Mouse (Mus musculus) limb, embryonic 12.5 days (tissue): ENCODE results near the gene Sept6. TPM values are rescaled to one million over a fixed set of nuclear protein-coding genes. Genes with fewer than 3 reads are reported as not detected.

ENCODE experiments used
- ATAC-seq: fragments of 200-750 bp; cut with Nextera tagmentation; 2 replicates; pipeline ENCODE4 v1.8.0; 2017; ENCODE audit warnings: low read depth, moderate TSS enrichment; ENCODE audit not compliant: insufficient number of reproducible peaks, insufficient read depth, low FRiP score, low TSS enrichment
- H3K27ac ChIP-seq: fragments of 300-500 bp; sonication (generic); 2 replicates; pipeline ENCODE4 v1.5.1; 2016; ENCODE audit warnings: mild to moderate bottlenecking, moderate library complexity
- H3K27me3 ChIP-seq: fragments of 300-500 bp; sonication (generic); 2 replicates; pipeline ENCODE4 v1.6.1; 2016; ENCODE audit warnings: mild to moderate bottlenecking, moderate library complexity
- H3K36me3 ChIP-seq: fragments of 300-500 bp; sonication (generic); 2 replicates; pipeline ENCODE4 v1.6.1; 2016; ENCODE audit warnings: mild to moderate bottlenecking, moderate library complexity
- H3K4me1 ChIP-seq: fragments of 300-500 bp; sonication (generic); replicated peaks from 2 replicates; pipeline ENCODE4 v1.6.1; 2016
- H3K4me2 ChIP-seq: fragments of 300-500 bp; sonication (generic); 2 replicates; pipeline ENCODE4 v1.6.1; 2016; ENCODE audit warnings: mild to moderate bottlenecking, moderate library complexity
- H3K4me3 ChIP-seq: fragments of 300-500 bp; sonication (generic); replicated peaks from 2 replicates; pipeline ENCODE4 v1.5.1; 2016; ENCODE audit warnings: mild to moderate bottlenecking
- H3K9ac ChIP-seq: fragments of 300-500 bp; sonication (generic); replicated peaks from 2 replicates; pipeline ENCODE4 v1.6.1; 2016; ENCODE audit warnings: mild to moderate bottlenecking, moderate library complexity
- H3K9me3 ChIP-seq: fragments of 300-500 bp; sonication (generic); 2 replicates; pipeline ENCODE4 v1.6.1; 2016; ENCODE audit warnings: mild to moderate bottlenecking, moderate library complexity
- WGBS: fragments of 180-500 bp; shearing (Covaris S2); methylation state at CpG from one replicate; pipeline ENCODE4 v1.1.7; 2016; 5-methylcytosine and 5-hydroxymethylcytosine counted together
- polyA plus RNA-seq: library from polyadenylated mRNA; unstranded; fragments of >200 nt; fragmentation: Nextera tagmentation; extraction: Ambion mirVana; gene quantifications from 2 replicates; pipeline ENCODE4 v1.2.1, GENCODE M21; 2016

The Sept6 gene
- polyA plus RNA-seq, 1 experiment from 2014 or later = 82.7 TPM

DNA sequence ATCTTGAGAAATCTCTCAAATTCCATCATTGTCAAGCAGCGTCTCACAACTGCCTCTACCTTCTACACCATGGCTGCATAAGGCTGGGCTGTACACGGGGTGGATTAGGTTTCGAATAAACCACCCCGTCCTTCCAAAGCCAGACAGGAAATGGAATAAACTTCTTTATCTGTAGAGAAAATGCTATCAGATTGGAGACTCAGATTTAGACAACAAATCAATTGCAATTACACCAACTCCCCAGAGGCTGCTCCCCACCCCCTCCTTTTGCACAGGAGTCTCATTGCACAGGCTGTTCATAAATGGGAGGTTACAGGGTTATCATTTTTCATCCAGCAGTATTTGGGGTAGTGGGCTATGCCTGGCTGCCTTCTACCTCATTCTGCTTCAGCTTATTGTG, 3.7 kb downstream of the Sept6 start:
- Histone ChIP-seq H3K36me3 (no peaks in the 10 kb centered on the region), H3K9me3 (no peaks in the 10 kb centered on the region), H3K27me3 (no peaks in the 10 kb centered on the region), H3K4me2 (peak overlapping the region; percentile 63), H3K4me3 (peak overlapping the region; percentile 61), H3K9ac (no peak overlapping the region), H3K4me1 (peaks cover 35% of the 10 kb centered on the region), H3K27ac (no peak overlapping the region)
- ATAC-seq = no peak
- WGBS = 71% methylated on average over 4 of the region's 4 CpGs

DNA sequence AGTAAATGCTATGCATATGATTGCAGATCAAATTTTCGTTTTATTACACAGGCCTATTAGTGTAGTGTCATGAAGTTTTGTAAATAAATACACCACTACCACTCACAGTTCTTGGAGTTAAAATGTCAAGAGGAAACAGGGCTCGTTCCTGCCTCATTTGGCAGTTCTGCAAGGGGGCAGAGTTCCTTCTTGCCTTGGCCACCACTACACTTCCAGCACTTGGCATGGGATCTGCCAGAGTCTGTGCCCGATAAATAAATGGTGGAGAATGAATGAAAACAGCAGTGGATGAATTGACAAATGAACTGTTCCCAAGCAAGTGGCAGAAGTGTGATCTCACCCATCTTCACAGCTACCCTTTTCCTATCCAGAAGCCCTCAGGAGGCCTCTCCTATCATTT, 6.6 kb downstream of the Sept6 start:
- no peak for ATAC-seq
- Histone ChIP-seq H3K27me3 (no peaks in the 10 kb centered on the region), H3K27ac (0 out of 2 replicates have a peak overlapping the region, but pooled peaks have one; percentile 91), H3K4me1 (peaks cover 39% of the 10 kb centered on the region), H3K9me3 (no peaks in the 10 kb centered on the region), H3K9ac (no peak overlapping the region), H3K4me3 (no peak overlapping the region), H3K36me3 (no peaks in the 10 kb centered on the region), H3K4me2 (peak overlapping the region; percentile 32; the same call in 1 of the 2 replicates)
- WGBS = 56% methylated on average over 3 of the region's 3 CpGs

- 28% methylated on average over 11 of the region's 11 CpGs for WGBS
- H3K9me3 ChIP-seq = no peaks in the 10 kb centered on the region
- H3K9ac ChIP-seq = no peak overlapping the region
- peak; percentile 93 for ATAC-seq
- peak overlapping the region; percentile 32 for H3K4me2 ChIP-seq
- H3K4me1 ChIP-seq = peaks cover 39% of the 10 kb centered on the region
- H3K4me3 ChIP-seq = 0 out of 2 replicates have a peak overlapping the region, but pooled peaks have one; percentile 2
- peak overlapping the region; percentile 91 for H3K27ac ChIP-seq
- H3K36me3 ChIP-seq = no peaks in the 10 kb centered on the region
- H3K27me3 ChIP-seq = no peaks in the 10 kb centered on the region
Measured at GRCm38 (mm10) chrX:36983654-36984311, 7.8 kb downstream of the Sept6 start.

GRCm38 (mm10) chrX:36982892-36983653, 8.5 kb downstream of the Sept6 start:
- H3K9me3 ChIP-seq = no peaks in the 10 kb centered on the region
- H3K4me1 ChIP-seq = peaks cover 39% of the 10 kb centered on the region
- peak; percentile 81 for ATAC-seq
- peak overlapping the region; percentile 32 for H3K4me2 ChIP-seq
- no peak overlapping the region for H3K9ac ChIP-seq
- H3K27ac ChIP-seq = peak overlapping the region; percentile 91
- H3K27me3 ChIP-seq = no peaks in the 10 kb centered on the region
- H3K36me3 ChIP-seq = no peaks in the 10 kb centered on the region
- H3K4me3 ChIP-seq = 0 out of 2 replicates have a peak overlapping the region, but pooled peaks have one; percentile 0
- WGBS = 30% methylated on average over 8 of the region's 8 CpGs

GRCm38 (mm10) chrX:36980563-36981187, 10.9 kb downstream of the Sept6 start:
- no peak overlapping the region for H3K9ac ChIP-seq
- peaks cover 18% of the 10 kb centered on the region for H3K4me1 ChIP-seq
- H3K27ac ChIP-seq = no peak overlapping the region
- 78% methylated on average over 10 of the region's 10 CpGs for WGBS
- no peak for ATAC-seq
- H3K36me3 ChIP-seq = no peaks in the 10 kb centered on the region
- H3K9me3 ChIP-seq = no peaks in the 10 kb centered on the region
- no peak overlapping the region for H3K4me2 ChIP-seq
- H3K4me3 ChIP-seq = no peak overlapping the region
- H3K27me3 ChIP-seq = no peaks in the 10 kb centered on the region

GRCm38 (mm10) chrX:36977863-36978262, 13.7 kb downstream of the Sept6 start:
- Histone ChIP-seq H3K4me3 (no peak overlapping the region), H3K9ac (no peak overlapping the region), H3K4me2 (no peak overlapping the region), H3K9me3 (no peaks in the 10 kb centered on the region), H3K27me3 (no peaks in the 10 kb centered on the region), H3K36me3 (no peaks in the 10 kb centered on the region; the same call in 1 of the 2 replicates), H3K27ac (no peak overlapping the region), H3K4me1 (0 out of 2 replicates have a peak, but pooled peaks cover 5% of the 10 kb centered on the region)
- WGBS = 94% methylated on average over 2 of the region's 2 CpGs
- ATAC-seq = no peak

- 92% methylated on average over 7 of the region's 7 CpGs for WGBS
- no peaks in the 10 kb centered on the region for H3K9me3 ChIP-seq
Measured at GRCm38 (mm10) chrX:36976980-36977379, 14.6 kb downstream of the Sept6 start.

GRCm38 (mm10) chrX:36976272-36976671, 15.3 kb downstream of the Sept6 start:
- Histone ChIP-seq H3K36me3 (peaks cover 3% of the 10 kb centered on the region), H3K27ac (no peak overlapping the region), H3K9me3 (no peaks in the 10 kb centered on the region), H3K4me3 (no peak overlapping the region), H3K9ac (no peak overlapping the region), H3K4me1 (no peaks in the 10 kb centered on the region), H3K27me3 (no peaks in the 10 kb centered on the region), H3K4me2 (no peak overlapping the region)
- WGBS = 83% methylated on average over 4 of the region's 4 CpGs
- no peak for ATAC-seq

More at GRCm38 (mm10) chrX:36976980-36977379, 14.6 kb downstream of the Sept6 start:
- no peaks in the 10 kb centered on the region for H3K4me1 ChIP-seq
- no peak overlapping the region for H3K4me2 ChIP-seq
- H3K36me3 ChIP-seq = no peaks in the 10 kb centered on the region; the same call in 1 of the 2 replicates
- no peak overlapping the region for H3K4me3 ChIP-seq
- no peak overlapping the region for H3K9ac ChIP-seq
- H3K27me3 ChIP-seq = no peaks in the 10 kb centered on the region
- H3K27ac ChIP-seq = no peak overlapping the region
- no peak for ATAC-seq

- WGBS = 68% methylated on average over 5 of the region's 5 CpGs
- peaks cover 9% of the 10 kb centered on the region for H3K36me3 ChIP-seq
- H3K4me3 ChIP-seq = no peak overlapping the region
- no peak overlapping the region for H3K4me2 ChIP-seq
- H3K27ac ChIP-seq = no peak overlapping the region
- H3K9me3 ChIP-seq = no peaks in the 10 kb centered on the region
- H3K9ac ChIP-seq = no peak overlapping the region
- no peaks in the 10 kb centered on the region for H3K4me1 ChIP-seq
- ATAC-seq = no peak
- no peaks in the 10 kb centered on the region for H3K27me3 ChIP-seq
Measured at GRCm38 (mm10) chrX:36974905-36975304, 16.7 kb downstream of the Sept6 start.

- no peak overlapping the region for H3K9ac ChIP-seq
- no peaks in the 10 kb centered on the region for H3K9me3 ChIP-seq
- no peak overlapping the region for H3K4me3 ChIP-seq
- H3K4me2 ChIP-seq = no peak overlapping the region
- no peak for ATAC-seq
- H3K27ac ChIP-seq = no peak overlapping the region
- H3K36me3 ChIP-seq = peaks cover 9% of the 10 kb centered on the region
- 76% methylated on average over 5 of the region's 5 CpGs for WGBS
- H3K27me3 ChIP-seq = no peaks in the 10 kb centered on the region
- no peaks in the 10 kb centered on the region for H3K4me1 ChIP-seq
Measured at GRCm38 (mm10) chrX:36972951-36973471, 18.6 kb downstream of the Sept6 start.

DNA sequence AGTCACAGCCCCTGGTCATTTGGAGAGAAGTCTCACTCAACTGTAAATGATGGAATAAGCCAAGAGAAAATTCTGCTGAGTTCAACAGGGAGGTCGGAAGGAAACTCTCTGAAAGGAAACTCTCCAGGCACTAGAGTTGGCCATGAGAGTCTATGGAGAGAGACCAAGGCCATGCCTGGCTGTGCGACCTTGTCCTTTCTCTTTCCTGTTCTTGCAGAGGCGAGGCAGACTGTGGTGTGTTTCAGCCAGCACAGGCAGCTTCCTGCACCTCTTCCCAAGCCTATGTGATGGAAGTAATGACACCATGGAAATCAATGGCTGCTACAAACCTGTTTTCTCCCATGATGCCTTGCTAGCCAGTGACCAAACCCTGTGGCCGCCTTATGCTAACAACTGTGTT, 20.4 kb downstream of the Sept6 start:
- WGBS = 92% methylated on average over 4 of the region's 4 CpGs
- ATAC-seq = no peak
- no peaks in the 10 kb centered on the region for H3K4me1 ChIP-seq

More for the DNA sequence above, 20.4 kb downstream of the Sept6 start:
- no peak overlapping the region for H3K27ac ChIP-seq
- no peak overlapping the region for H3K4me3 ChIP-seq
- H3K27me3 ChIP-seq = no peaks in the 10 kb centered on the region
- no peak overlapping the region for H3K4me2 ChIP-seq
- no peak overlapping the region for H3K9ac ChIP-seq
- H3K36me3 ChIP-seq = peaks cover 14% of the 10 kb centered on the region
- H3K9me3 ChIP-seq = no peaks in the 10 kb centered on the region
